Mouse (Mus musculus): ENCODE measurements at regions not wholly inside any gene's neighbourhood (a gene's known extent, or its start where the extent isn't known, plus 50 kb on each side); places are given as distances from the start of the nearest gene placed in this dataset.

DNA sequence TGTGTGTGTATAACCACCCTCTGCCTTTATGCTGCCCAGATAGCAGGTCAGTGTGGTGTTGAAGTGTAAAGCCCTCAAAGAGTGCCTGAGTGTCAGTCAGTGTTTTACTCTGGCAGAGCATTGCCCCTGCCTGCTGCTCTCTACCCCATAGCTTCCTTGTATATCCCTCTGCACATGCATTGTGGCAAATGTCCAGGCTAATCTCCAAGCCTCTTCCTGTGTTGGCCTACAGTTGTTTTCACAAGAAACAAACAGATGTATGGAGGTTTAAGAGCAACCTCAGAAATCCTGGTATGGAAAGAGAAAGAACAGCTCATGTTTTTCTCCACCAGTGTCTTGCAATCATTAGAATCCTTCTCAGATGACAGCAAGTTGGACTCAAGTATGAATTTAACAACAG is 201.0 kb upstream of the Id2 start:
- no peaks in the 10 kb centered on the region for H3K9me3 ChIP-seq (ENCODE audit: control insufficient read depth, low read length)
- H3K9ac ChIP-seq (replicated peaks; ENCODE audit: low read depth, low read length) = no peak overlapping the region
- no peak overlapping the region for H3K4me3 ChIP-seq (ENCODE audit: low read depth, low read length)
- no peak overlapping the region for H3K27ac ChIP-seq (ENCODE audit: low read depth, low read length)
- no peak overlapping the region for H3K4me2 ChIP-seq (ENCODE audit: low read depth, low read length)
- H3K36me3 ChIP-seq (ENCODE audit: control insufficient read depth, insufficient read depth, low read length) = no peaks in the 10 kb centered on the region
- H3K4me1 ChIP-seq (ENCODE audit: control insufficient read depth, insufficient read depth, low read length) = no peaks in the 10 kb centered on the region
- no peak for ATAC-seq (ENCODE audit: low read depth)
- no peaks in the 10 kb centered on the region for H3K27me3 ChIP-seq (ENCODE audit: control insufficient read depth, insufficient read depth, low read length)

DNA sequence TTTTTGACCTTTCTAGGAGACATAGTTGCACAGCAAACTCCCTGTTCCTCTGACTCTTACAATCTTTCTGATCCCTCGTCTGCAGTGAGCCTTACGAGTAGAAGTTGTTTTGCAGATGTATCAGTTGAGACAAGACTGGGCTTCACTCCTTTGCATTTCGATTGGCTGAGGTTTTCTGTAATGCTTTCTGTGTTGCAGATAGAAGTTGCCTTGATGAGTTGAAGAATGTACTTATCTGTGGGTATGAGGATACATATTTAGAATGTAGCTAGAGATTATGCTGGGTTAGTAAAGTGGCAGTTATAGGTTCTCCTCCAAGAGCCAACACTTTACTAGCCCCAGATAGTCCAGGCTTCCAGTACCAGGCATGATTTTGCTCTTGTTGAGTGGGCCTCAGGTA is 199.7 kb upstream of the Id2 start:
- Histone ChIP-seq H3K9me3 (ENCODE audit: control insufficient read depth, low read length) (no peaks in the 10 kb centered on the region), H3K4me2 (ENCODE audit: low read depth, low read length) (no peak overlapping the region), H3K4me1 (ENCODE audit: control insufficient read depth, insufficient read depth, low read length) (no peaks in the 10 kb centered on the region), H3K27me3 (ENCODE audit: control insufficient read depth, insufficient read depth, low read length) (no peaks in the 10 kb centered on the region), H3K9ac (replicated peaks; ENCODE audit: low read depth, low read length) (no peak overlapping the region), H3K27ac (ENCODE audit: low read depth, low read length) (no peak overlapping the region), H3K4me3 (ENCODE audit: low read depth, low read length) (no peak overlapping the region), H3K36me3 (ENCODE audit: control insufficient read depth, insufficient read depth, low read length) (no peaks in the 10 kb centered on the region)
- no peak for ATAC-seq (ENCODE audit: low read depth)
- WGBS = 98% methylated on average over 3 of the region's 3 CpGs

DNA sequence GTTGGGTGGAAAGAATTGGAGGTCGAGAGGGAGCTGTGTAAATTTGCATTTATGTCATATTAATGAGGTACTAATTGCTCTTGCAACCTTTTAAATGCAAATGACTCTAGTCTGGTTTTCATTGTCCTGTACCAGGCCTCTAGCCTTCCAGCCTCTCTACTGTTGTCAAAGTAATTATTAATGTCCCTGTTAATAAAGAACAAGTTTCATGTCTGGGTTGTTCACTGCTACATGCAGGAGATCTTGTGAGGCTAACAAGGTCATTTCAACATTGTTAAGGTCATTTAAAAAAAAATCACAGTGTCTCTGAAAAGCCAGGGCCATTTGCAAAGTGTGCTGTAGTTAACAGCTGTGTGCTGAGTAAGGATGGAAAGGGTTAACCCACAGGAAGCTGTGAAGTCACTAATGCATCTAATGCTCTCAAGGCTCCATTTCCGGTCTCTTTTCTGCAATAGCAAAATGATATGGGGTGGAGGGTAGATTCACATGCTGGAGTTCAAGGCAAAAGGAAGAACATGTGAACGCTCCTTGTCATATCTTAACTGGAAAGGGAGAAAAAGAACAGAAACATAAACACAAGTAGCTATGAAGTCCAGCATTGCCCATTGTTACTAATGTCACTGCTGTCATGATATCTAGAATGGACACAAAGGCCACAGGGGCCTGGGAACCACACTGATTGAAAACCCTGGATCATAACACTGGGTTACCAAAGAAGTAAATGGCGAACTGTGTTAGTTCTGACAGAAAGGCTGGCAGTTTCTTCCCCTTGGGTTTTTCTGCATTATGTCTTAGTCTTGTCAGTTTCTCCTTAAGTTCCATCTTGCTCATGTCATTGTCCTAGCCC is 197.5 kb upstream of the Id2 start:
- no peaks in the 10 kb centered on the region for H3K9me3 ChIP-seq (ENCODE audit: control insufficient read depth, low read length)
- WGBS = 53% methylated on average over 4 of the region's 4 CpGs
- H3K27me3 ChIP-seq (ENCODE audit: control insufficient read depth, insufficient read depth, low read length) = no peaks in the 10 kb centered on the region
- H3K4me1 ChIP-seq (ENCODE audit: control insufficient read depth, insufficient read depth, low read length) = no peaks in the 10 kb centered on the region
- no peak overlapping the region for H3K4me2 ChIP-seq (ENCODE audit: low read depth, low read length)
- no peak overlapping the region for H3K9ac ChIP-seq (replicated peaks; ENCODE audit: low read depth, low read length)
- no peak overlapping the region for H3K27ac ChIP-seq (ENCODE audit: low read depth, low read length)
- no peak for ATAC-seq (ENCODE audit: low read depth)
- H3K36me3 ChIP-seq (ENCODE audit: control insufficient read depth, insufficient read depth, low read length) = no peaks in the 10 kb centered on the region
- no peak overlapping the region for H3K4me3 ChIP-seq (ENCODE audit: low read depth, low read length)

DNA sequence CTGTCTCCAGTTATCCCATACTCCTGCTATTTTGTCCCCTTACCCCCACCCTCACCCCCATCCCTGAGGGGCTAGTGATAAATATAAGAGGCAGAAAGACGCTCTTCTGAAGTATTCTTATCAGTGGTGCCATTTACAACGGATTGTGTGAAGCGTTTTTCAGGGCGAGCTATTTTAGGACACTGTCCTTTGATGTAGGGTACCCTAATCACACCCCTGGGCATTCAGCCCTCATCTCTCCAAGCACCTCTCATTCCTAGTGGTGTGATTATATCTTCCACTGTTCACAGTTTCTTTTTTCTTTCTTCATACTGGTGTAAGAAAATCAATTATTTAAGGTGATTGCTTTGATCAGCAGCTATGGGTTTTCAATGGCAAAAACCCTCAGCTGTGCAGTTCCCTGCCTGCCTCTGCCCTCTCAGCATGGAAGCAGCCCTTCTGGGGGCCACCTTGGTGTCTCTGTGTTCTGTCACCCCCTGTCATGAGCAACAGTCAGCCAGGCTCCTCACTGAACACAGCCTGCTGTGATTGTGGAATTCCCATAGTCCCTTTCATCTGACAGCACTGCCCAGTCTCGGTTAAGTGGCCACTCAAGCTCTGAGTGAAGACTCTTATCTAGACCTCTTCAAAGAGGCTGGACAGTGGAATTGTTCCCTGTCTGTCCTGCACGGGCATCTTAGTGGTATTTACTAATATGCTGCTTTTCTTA is 196.7 kb upstream of the Id2 start:
- no peaks in the 10 kb centered on the region for H3K4me1 ChIP-seq (ENCODE audit: control insufficient read depth, insufficient read depth, low read length)
- WGBS = 34% methylated on average over 6 of the region's 6 CpGs
- no peaks in the 10 kb centered on the region for H3K27me3 ChIP-seq (ENCODE audit: control insufficient read depth, insufficient read depth, low read length)
- no peak for ATAC-seq (ENCODE audit: low read depth)
- no peak overlapping the region for H3K4me2 ChIP-seq (ENCODE audit: low read depth, low read length)
- H3K9me3 ChIP-seq (ENCODE audit: control insufficient read depth, low read length) = no peaks in the 10 kb centered on the region
- no peak overlapping the region for H3K4me3 ChIP-seq (ENCODE audit: low read depth, low read length)
- H3K9ac ChIP-seq (replicated peaks; ENCODE audit: low read depth, low read length) = no peak overlapping the region
- H3K36me3 ChIP-seq (ENCODE audit: control insufficient read depth, insufficient read depth, low read length) = no peaks in the 10 kb centered on the region
- H3K27ac ChIP-seq (ENCODE audit: low read depth, low read length) = no peak overlapping the region

GRCm38 (mm10) chr12:25289381-25289780 is 192.4 kb upstream of the Id2 start:
- ATAC-seq (ENCODE audit: low read depth) = no peak
- Histone ChIP-seq H3K4me3 (ENCODE audit: low read depth, low read length) (no peak overlapping the region), H3K4me1 (ENCODE audit: control insufficient read depth, insufficient read depth, low read length) (no peaks in the 10 kb centered on the region), H3K9ac (replicated peaks; ENCODE audit: low read depth, low read length) (no peak overlapping the region), H3K4me2 (ENCODE audit: low read depth, low read length) (no peak overlapping the region), H3K9me3 (ENCODE audit: control insufficient read depth, low read length) (no peaks in the 10 kb centered on the region), H3K27ac (ENCODE audit: low read depth, low read length) (no peak overlapping the region), H3K27me3 (ENCODE audit: control insufficient read depth, insufficient read depth, low read length) (no peaks in the 10 kb centered on the region), H3K36me3 (ENCODE audit: control insufficient read depth, insufficient read depth, low read length) (no peaks in the 10 kb centered on the region)
- WGBS = 88% methylated on average over 2 of the region's 2 CpGs

- Histone ChIP-seq H3K4me3 (ENCODE audit: low read depth, low read length) (no peak overlapping the region), H3K9ac (replicated peaks; ENCODE audit: low read depth, low read length) (no peak overlapping the region), H3K4me1 (ENCODE audit: control insufficient read depth, insufficient read depth, low read length) (no peaks in the 10 kb centered on the region), H3K36me3 (ENCODE audit: control insufficient read depth, insufficient read depth, low read length) (no peaks in the 10 kb centered on the region), H3K9me3 (ENCODE audit: control insufficient read depth, low read length) (no peaks in the 10 kb centered on the region), H3K27ac (ENCODE audit: low read depth, low read length) (no peak overlapping the region), H3K27me3 (ENCODE audit: control insufficient read depth, insufficient read depth, low read length) (no peaks in the 10 kb centered on the region), H3K4me2 (ENCODE audit: low read depth, low read length) (no peak overlapping the region)
- 83% methylated on average over 3 of the region's 3 CpGs for WGBS
- ATAC-seq (ENCODE audit: low read depth) = no peak
These were observed 186.9 kb upstream of the Id2 start for GRCm38 (mm10) chr12:25283808-25284207.

- Histone ChIP-seq H3K4me1 (ENCODE audit: control insufficient read depth, insufficient read depth, low read length) (no peaks in the 10 kb centered on the region), H3K27ac (ENCODE audit: low read depth, low read length) (no peak overlapping the region), H3K27me3 (ENCODE audit: control insufficient read depth, insufficient read depth, low read length) (no peaks in the 10 kb centered on the region), H3K36me3 (ENCODE audit: control insufficient read depth, insufficient read depth, low read length) (no peaks in the 10 kb centered on the region), H3K9me3 (ENCODE audit: control insufficient read depth, low read length) (no peaks in the 10 kb centered on the region), H3K9ac (replicated peaks; ENCODE audit: low read depth, low read length) (no peak overlapping the region), H3K4me2 (ENCODE audit: low read depth, low read length) (no peak overlapping the region), H3K4me3 (ENCODE audit: low read depth, low read length) (no peak overlapping the region)
- ATAC-seq (ENCODE audit: low read depth) = no peak
- WGBS = 79% methylated on average over 1 of the region's 1 CpGs
These were observed 184.5 kb upstream of the Id2 start for GRCm38 (mm10) chr12:25281438-25281837.

DNA sequence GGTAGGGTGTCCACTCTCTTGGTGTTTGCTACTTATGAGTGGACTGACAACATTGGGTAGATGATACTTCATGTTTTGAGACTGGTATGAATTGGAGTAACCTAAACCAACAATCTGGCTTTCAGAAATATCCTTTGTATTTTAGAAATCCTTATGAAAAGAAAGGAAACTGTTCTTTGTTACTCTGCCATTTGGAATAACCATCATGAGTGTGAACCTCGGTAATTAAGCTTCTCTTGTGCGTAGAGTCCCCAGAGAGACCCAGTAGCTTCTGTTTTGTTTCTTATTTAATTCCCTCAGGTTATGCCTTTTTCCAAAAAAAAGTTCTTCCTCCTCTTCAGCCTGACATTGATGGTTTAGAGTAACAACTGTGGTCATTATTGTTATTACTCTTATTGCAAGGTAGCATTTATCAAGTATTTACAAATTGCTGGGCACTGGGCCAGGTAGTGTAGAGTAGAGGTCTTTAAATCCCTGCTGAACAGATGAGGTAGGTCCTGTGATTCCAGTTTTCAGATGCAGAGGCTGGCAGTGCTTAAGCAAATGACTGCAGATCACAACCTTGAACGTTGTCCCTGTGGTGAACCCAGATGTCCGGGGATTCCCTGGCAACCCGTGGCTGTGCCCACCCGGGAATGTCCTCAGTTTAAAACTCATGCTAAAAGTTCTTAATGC is 176.8 kb upstream of the Id2 start:
- H3K4me2 ChIP-seq (ENCODE audit: low read depth, low read length) = no peak overlapping the region
- no peaks in the 10 kb centered on the region for H3K4me1 ChIP-seq (ENCODE audit: control insufficient read depth, insufficient read depth, low read length)
- H3K27me3 ChIP-seq (ENCODE audit: control insufficient read depth, insufficient read depth, low read length) = no peaks in the 10 kb centered on the region
- 70% methylated on average over 6 of the region's 6 CpGs for WGBS
- no peak overlapping the region for H3K27ac ChIP-seq (ENCODE audit: low read depth, low read length)
- no peak for ATAC-seq (ENCODE audit: low read depth)
- H3K4me3 ChIP-seq (ENCODE audit: low read depth, low read length) = no peak overlapping the region
- no peaks in the 10 kb centered on the region for H3K9me3 ChIP-seq (ENCODE audit: control insufficient read depth, low read length)
- no peak overlapping the region for H3K9ac ChIP-seq (replicated peaks; ENCODE audit: low read depth, low read length)
- no peaks in the 10 kb centered on the region for H3K36me3 ChIP-seq (ENCODE audit: control insufficient read depth, insufficient read depth, low read length)

DNA sequence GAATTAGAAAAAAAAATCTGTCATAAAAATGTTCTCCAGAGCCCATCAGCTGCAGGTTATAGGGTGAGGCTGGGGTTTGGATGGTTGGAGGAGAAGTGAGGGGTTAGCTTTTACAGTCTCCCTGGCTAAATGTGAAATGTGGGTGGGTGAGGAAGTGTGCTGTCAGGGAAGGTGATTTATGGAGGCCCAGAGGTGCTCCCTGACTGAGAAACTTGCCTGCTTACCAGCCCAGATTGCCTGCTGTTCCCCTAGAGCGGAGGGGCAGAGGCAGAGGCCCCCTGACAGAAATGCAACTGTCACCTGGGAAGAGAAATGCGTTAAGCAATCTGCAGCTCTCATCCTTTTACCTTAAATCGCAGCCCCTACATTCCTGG is 175.8 kb upstream of the Id2 start:
- WGBS = 34% methylated on average over 3 of the region's 3 CpGs
- ATAC-seq (ENCODE audit: low read depth) = no peak
- Histone ChIP-seq H3K27me3 (ENCODE audit: control insufficient read depth, insufficient read depth, low read length) (no peaks in the 10 kb centered on the region), H3K4me1 (ENCODE audit: control insufficient read depth, insufficient read depth, low read length) (no peaks in the 10 kb centered on the region), H3K9ac (replicated peaks; ENCODE audit: low read depth, low read length) (no peak overlapping the region), H3K9me3 (ENCODE audit: control insufficient read depth, low read length) (no peaks in the 10 kb centered on the region), H3K36me3 (ENCODE audit: control insufficient read depth, insufficient read depth, low read length) (no peaks in the 10 kb centered on the region), H3K4me3 (ENCODE audit: low read depth, low read length) (no peak overlapping the region), H3K27ac (ENCODE audit: low read depth, low read length) (no peak overlapping the region), H3K4me2 (ENCODE audit: low read depth, low read length) (no peak overlapping the region)
